Mouse (Mus musculus) adrenal gland, adult 2 months (tissue): ENCODE data around the gene Sirt2. TPM values are rescaled to one million over a fixed set of nuclear protein-coding genes. Genes with fewer than 3 reads are reported as not detected.
A peak's percentile ranks its signal among the peaks of the same experiment; 100 is the strongest.

Experiments used
- DNase-seq: peaks from one replicate; pipeline ENCODE4 v3.0.0; 2021
- polyA plus RNA-seq: library from polyadenylated mRNA; depleted of rRNA; stranded (reverse); fragments of >200 nt; gene quantifications from 2 replicates; pipeline ENCODE4 v1.2.3, GENCODE M21; 2012
- total RNA-seq, 2 experiments: library from RNA; stranded (reverse); gene quantifications; 2 replicates each; pipeline ENCODE4 v1.2.3; 2021

Sirt2 gene
- total and polyA plus RNA-seq, 3 experiments, result 57.3 to 87.0 (median 86.0) TPM

GRCm38 (mm10) chr7:28816201-28816600, 49.7 kb downstream of the Sirt2 start:
- no peak for DNase-seq

DNA sequence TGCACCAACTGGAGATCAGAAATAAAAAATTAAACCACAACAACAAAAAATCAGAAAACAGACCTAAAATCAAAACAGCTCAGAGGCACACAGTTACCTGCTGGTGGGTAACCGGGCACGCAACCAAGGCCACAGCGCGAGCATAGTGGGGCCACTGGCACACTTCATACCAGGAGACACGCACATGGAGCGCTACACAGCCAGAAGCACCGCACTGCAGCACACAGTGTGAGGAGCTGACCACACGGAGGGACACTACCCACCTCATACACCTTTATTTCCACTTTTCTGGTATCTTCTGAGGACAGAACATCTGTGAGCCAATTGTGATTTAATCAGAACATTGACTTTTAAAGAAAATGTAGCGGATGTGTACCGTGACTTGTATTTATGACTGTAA, 50.4 kb downstream of the Sirt2 start:
- DNase-seq, result no peak

DNA sequence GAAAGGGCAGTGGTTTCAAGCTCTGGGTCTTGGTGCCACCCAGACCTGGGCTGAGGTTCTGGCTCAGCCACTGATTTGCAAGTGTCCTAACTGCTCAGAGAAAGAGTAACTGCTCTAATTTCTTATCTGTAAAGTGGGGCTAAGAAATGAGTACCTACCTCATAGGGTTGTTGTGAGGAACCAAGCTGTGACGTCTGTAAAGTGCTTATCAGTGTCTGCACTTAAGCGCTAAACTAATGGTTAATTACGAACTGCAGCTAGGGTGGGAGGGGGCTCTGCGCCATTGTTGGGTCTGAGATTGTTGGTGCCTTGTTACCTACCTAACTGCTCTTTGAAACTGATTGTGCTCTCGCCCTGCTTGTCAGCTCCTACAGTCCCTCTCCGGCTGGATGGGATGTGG, 51.0 kb downstream of the Sirt2 start:
- no peak for DNase-seq

DNA sequence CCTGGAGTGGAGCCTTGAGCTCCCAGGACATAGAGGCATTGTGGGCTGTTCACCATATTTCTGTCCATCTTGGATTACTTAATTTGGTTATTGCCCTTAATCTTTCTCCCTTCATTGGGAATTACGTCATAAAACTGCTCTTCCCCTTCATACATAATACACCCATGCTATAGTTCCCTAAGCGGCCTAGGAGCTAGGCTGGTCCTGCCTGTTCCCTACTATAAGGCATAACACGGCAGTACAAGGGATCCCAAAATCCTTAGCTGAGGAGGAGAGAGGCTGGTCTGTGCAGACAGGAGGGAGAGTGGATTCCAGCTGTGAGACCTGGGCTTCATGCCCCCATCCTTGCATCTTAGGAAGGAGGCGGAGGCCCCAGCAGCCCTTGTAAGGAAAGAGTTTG, 51.4 kb downstream of the Sirt2 start:
- DNase-seq, result no peak

DNA sequence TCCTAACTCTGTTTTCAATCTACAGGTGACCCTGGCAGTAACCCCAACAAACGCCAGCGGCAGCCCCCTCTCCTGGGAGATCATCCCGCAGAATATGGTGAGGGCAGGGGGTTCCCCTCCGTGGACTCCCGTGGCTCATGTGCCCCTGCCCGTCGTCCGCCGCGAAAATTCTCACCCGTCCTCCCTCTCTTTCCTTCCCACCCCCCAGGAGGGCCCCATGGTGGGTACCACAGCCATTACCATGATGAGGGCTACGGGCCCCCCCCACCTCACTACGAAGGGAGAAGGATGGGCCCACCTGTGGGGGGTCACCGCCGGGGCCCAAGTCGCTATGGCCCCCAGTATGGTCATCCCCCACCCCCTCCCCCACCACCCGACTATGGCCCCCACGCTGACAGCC, 51.9 kb downstream of the Sirt2 start:
- no peak for DNase-seq

DNA sequence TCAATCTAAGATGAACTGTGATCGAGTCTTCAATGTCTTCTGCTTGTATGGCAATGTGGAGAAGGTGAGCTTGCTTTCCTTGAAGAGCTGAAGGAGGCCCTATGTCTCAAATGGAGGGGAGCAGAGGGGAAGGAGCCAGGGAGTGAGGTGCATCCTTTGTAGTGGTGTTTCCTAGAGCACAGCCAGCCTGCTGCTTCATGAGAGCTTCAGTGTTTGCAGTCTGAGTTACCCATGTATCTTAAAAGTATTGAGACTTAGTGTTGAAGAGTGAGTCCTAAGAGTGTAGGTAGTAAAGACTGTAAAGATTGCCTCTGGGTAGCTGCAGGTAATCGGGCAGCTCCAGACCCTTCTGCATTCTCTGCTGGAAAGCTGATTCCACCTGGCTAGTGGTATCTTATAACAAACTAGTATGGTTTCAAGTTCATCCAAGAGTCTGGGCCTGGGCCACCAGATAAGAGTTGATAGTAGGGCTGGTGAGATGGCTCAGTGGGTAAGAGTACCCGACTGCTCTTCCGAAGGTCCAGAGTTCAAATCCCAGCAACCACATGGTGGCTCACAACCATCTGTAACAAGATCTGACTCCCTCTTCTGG, 52.4 kb downstream of the Sirt2 start:
- DNase-seq, result no peak

- DNase-seq, result no peak
Measured at GRCm38 (mm10) chr7:28819571-28819970, 53.0 kb downstream of the Sirt2 start.

GRCm38 (mm10) chr7:28820358-28821260, 54.1 kb downstream of the Sirt2 start:
- DNase-seq, result peak; percentile 64

- peak; percentile 88 for DNase-seq
Measured at GRCm38 (mm10) chr7:28821261-28821831, 54.8 kb downstream of the Sirt2 start.

DNA sequence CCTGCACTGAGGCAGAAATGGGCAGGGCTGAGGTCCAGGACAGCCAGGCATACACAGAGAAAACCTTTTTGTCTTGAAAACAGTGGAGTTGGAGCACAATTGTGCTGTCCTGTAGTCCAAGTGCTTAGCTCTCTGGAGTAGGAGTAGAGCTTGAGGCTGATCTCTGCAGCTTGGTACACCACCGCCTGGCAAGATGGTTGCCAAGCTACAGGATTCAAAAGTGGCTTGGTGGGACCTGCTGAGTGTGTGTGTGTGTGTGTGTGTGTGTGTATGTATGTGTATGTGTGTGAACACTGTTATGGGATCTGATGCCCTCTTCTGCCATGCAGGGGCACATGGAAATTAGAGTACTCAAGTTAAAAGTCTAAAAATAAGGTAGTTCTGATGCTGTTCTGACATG, 56.0 kb downstream of the Sirt2 start:
- no peak for DNase-seq

- DNase-seq, result no peak
Measured at GRCm38 (mm10) chr7:28822993-28823903, 56.7 kb downstream of the Sirt2 start.

GRCm38 (mm10) chr7:28823932-28824331, 57.4 kb downstream of the Sirt2 start:
- no peak for DNase-seq

- peak; percentile 93 for DNase-seq
Measured at GRCm38 (mm10) chr7:28824941-28825685, 58.6 kb downstream of the Sirt2 start, which contains the start of gene Ech1. Gene Ech1, plus strand, starts transcription at chr7:28825217.

DNA sequence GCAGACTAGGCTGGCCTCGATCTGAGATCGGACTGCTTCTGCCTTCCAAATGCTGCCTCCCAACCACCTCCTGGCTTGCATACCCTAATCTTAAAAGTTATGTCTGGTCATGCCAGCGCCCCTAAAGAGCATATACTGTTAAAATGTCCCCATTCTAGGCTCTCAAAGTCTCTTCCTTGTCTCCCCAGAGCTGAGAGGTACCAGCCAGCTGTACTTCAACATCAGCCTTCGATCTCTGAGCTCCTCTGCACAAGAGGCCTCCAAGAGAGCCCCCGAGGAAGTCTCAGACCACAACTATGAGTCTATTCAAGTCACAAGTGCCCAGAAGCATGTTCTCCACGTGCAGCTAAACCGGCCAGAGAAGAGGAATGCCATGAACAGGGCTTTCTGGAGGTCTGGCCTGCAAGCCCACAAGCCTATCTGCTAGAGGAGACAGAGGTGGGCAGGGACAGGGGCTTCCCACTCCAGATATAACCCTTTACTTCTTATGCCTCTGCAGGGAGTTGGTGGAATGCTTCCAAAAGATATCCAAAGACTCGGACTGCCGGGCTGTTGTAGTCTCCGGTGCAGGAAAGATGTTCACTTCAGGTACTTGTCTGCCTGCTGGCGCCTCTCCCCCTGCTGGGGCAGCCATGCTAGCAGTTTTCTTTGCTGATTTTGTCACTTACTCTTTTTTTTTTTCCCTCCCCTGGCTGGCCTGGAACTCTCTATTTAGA, 59.3 kb downstream of the Sirt2 start:
- DNase-seq, result peak; percentile 59

DNA sequence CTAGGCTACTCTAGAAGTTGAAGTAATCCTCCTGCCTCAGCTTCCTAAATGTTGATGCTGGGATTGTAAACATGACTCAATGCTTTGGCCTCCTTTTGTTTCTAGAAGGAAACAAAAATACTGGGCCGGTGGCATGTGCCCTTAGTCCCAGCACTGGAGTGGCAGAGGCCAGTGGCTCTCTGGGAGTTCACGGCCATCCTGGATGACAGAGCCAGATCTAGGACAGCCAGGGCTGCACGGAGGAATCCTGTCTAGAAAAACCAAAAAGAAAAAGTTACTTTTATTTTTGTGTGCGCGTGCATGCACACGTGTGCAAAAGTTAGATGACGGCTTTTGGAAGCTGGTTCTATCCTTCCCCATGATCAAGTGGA, 59.9 kb downstream of the Sirt2 start:
- peak; percentile 54 for DNase-seq

DNA sequence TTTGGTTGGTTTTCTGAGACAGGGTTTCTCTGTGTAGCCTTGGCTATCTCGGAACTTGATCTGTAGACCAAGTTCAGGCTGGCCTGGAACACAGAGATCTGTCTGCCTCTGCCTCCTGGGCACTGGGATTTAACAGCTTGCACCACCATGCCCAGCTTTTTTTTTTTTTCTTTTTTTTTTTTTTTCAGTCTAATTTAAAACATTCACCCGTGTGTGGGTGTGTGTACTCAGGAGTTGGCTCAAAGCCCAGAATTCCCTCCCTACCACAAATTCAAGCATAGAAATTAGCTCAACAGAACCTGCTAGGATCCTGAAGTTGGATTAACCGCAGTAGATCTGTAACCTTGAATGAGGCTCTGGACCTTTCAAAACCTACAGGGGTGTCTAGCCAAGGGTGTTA, 60.8 kb downstream of the Sirt2 start:
- peak; percentile 64 for DNase-seq

DNA sequence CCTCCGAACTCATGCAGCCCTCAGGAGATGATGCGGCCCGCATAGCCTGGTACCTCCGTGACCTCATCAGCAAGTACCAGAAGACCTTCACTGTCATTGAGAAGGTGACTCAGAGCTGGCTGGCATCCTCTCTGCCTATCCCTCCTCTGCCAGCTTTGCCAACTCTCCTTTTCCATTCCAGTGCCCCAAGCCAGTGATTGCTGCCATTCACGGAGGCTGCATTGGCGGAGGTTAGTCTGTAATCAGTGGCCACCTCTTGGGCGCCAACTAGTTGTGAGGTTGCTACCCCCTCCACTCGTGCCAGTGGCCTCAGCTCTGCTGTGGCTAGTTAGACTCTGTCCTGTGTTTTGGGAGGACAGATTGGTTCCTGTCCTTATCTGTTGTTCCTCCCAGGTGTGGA, 63.3 kb downstream of the Sirt2 start:
- peak; percentile 90 for DNase-seq

- no peak for DNase-seq
Measured at GRCm38 (mm10) chr7:28830981-28831380, 64.4 kb downstream of the Sirt2 start.

- DNase-seq, result no peak
Measured at GRCm38 (mm10) chr7:28831411-28832125, 65.0 kb downstream of the Sirt2 start.

- DNase-seq, result no peak
Measured at GRCm38 (mm10) chr7:28832137-28832536, 65.6 kb downstream of the Sirt2 start.
